In the genomic region with DNA sequence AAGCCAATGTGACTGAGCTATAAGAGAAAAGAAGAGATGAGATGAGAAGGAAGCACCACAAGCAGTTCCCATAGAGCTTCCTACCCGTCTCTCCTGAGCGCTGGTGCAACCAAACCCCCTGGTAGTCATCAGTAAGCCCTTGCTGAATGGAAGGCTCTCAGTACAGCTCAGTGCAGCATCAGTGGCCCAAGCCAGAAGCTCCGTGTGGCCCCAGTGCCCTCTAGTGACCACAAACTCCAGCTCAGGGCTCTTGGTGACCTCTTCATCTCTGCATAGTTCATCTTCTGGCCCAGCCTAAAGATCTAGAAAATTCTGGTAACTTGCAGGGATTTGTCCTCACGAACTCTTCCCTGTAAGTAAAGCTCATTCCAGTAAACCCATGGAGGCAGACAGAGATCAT, we compare ENCODE assay signal across 9 mouse cellular contexts.
DNase-seq lines count a peak whose midpoint lies in the region; ATAC-seq and TF ChIP-seq lines count a peak whose summit lies in the region.
"Had no signal": no experiment of that assay in that cellular context is flagged by ENCODE, and none has a peak within 500 bp of the region (broad histone marks: within the 10 kb centered on the region; RNA-seq: fewer than 3 reads in every experiment).

No protein-coding gene starts in this region.

- H3K27ac ChIP-seq in hindbrain, embryonic 16.5 days (ENCODE audit: low read depth, low read length) = no peak overlapping the region
- H3K27ac ChIP-seq in hindbrain, embryonic 13.5 days = no peak overlapping the region
- H3K27ac ChIP-seq in embryonic fibroblast, embryonic 13.5 days (ENCODE audit: insufficient read depth, low read length) = no peak overlapping the region
- H3K27ac ChIP-seq in stomach, postnatal 0 days (replicated peaks) = no peak overlapping the region
- H3K27ac ChIP-seq: midbrain, embryonic 12.5 days had no signal

- no peaks in the 10 kb centered on the region for H3K9me3 ChIP-seq in hindbrain, embryonic 16.5 days (ENCODE audit: control insufficient read depth, low read length)
- no peaks in the 10 kb centered on the region for H3K9me3 ChIP-seq in hindbrain, embryonic 13.5 days
- no peaks in the 10 kb centered on the region for H3K9me3 ChIP-seq in stomach, postnatal 0 days (ENCODE audit: control insufficient read depth, low read length)
- H3K9me3 ChIP-seq: midbrain, embryonic 12.5 days had no signal

- no peaks in the 10 kb centered on the region for H3K4me1 ChIP-seq in hindbrain, embryonic 16.5 days (ENCODE audit: control insufficient read depth, insufficient read depth, low read depth, low read length)
- H3K4me1 ChIP-seq in hindbrain, embryonic 13.5 days (replicated peaks) = peaks cover 12% of the 10 kb centered on the region
- H3K4me1 ChIP-seq in embryonic fibroblast, embryonic 13.5 days (ENCODE audit: control insufficient read depth, insufficient read depth, low read length) = no peaks in the 10 kb centered on the region
- peaks cover 9% of the 10 kb centered on the region for H3K4me1 ChIP-seq in stomach, postnatal 0 days (replicated peaks; ENCODE audit: control insufficient read depth, insufficient read depth)

- ATAC-seq in hindbrain, embryonic 16.5 days = 0 out of 2 replicates have a peak, but pooled peaks have one; percentile 34
- ATAC-seq in hindbrain, embryonic 13.5 days (ENCODE audit: low FRiP score) = no peak
- peak; percentile 60 for ATAC-seq in stomach, postnatal 0 days (ENCODE audit: low FRiP score, low TSS enrichment)

- no peak overlapping the region for H3K9ac ChIP-seq in hindbrain, embryonic 16.5 days (ENCODE audit: low read depth, low read length)
- H3K9ac ChIP-seq in hindbrain, embryonic 13.5 days = no peak overlapping the region
- H3K9ac ChIP-seq in stomach, postnatal 0 days (ENCODE audit: low read length) = no peak overlapping the region
- H3K9ac ChIP-seq: midbrain, embryonic 12.5 days had no signal

- no peaks in the 10 kb centered on the region for H3K27me3 ChIP-seq in hindbrain, embryonic 16.5 days (replicated peaks; ENCODE audit: control insufficient read depth, insufficient read depth, low read length)
- H3K27me3 ChIP-seq in hindbrain, embryonic 13.5 days = no peaks in the 10 kb centered on the region
- no peaks in the 10 kb centered on the region for H3K27me3 ChIP-seq in stomach, postnatal 0 days (ENCODE audit: control insufficient read depth, insufficient read depth, low read length)
- H3K27me3 ChIP-seq: midbrain, embryonic 12.5 days had no signal

- H3K36me3 ChIP-seq in hindbrain, embryonic 16.5 days (ENCODE audit: control insufficient read depth, insufficient read depth, low read length) = no peaks in the 10 kb centered on the region
- no peaks in the 10 kb centered on the region for H3K36me3 ChIP-seq in hindbrain, embryonic 13.5 days
- H3K36me3 ChIP-seq in stomach, postnatal 0 days (ENCODE audit: control insufficient read depth, insufficient read depth, low read length) = no peaks in the 10 kb centered on the region
- H3K36me3 ChIP-seq: midbrain, embryonic 12.5 days had no signal

- H3K4me2 ChIP-seq in hindbrain, embryonic 16.5 days (ENCODE audit: low read length) = no peak overlapping the region
- no peak overlapping the region for H3K4me2 ChIP-seq in hindbrain, embryonic 13.5 days
- H3K4me2 ChIP-seq in stomach, postnatal 0 days (replicated peaks; ENCODE audit: low read depth) = no peak overlapping the region
- H3K4me2 ChIP-seq: midbrain, embryonic 12.5 days had no signal

- peak; percentile 49 for DNase-seq in CD4-positive helper T cell, adult 2 months (ENCODE audit: low read depth, low spot score)
- DNase-seq in adrenal gland, postnatal 36 days = peak; percentile 66 to 77
- peak; percentile 77 for DNase-seq in kidney, postnatal 14 days
- DNase-seq in lung, postnatal 4 days = peak; percentile 67 to 73
- DNase-seq in stomach, postnatal 0 days (ENCODE audit: low spot score) = peak; percentile 59

- no peak for TF ChIP-seq EP300 in stomach, postnatal 0 days (optimal IDR thresholded peaks at IDR 0.05)

- H3K4me3 ChIP-seq in hindbrain, embryonic 16.5 days (ENCODE audit: low read length) = no peak overlapping the region
- no peak overlapping the region for H3K4me3 ChIP-seq in hindbrain, embryonic 13.5 days
- H3K4me3 ChIP-seq in embryonic fibroblast, embryonic 13.5 days (ENCODE audit: insufficient read depth, low read length) = no peak overlapping the region
- H3K4me3 ChIP-seq in stomach, postnatal 0 days (ENCODE audit: low read depth, low read length) = no peak overlapping the region
- H3K4me3 ChIP-seq: midbrain, embryonic 12.5 days had no signal

- TF ChIP-seq POLR2A in embryonic fibroblast, embryonic 13.5 days (IDR thresholded peaks at IDR 0.05; ENCODE audit: low read depth, low read length) = no peak

- WGBS in hindbrain, embryonic 16.5 days = 41% methylated on average over 4 of the region's 4 CpGs
- WGBS in hindbrain, embryonic 13.5 days = 47% methylated on average over 4 of the region's 4 CpGs
- WGBS in stomach, postnatal 0 days = 74% methylated on average over 4 of the region's 4 CpGs

- TF ChIP-seq CTCF in embryonic fibroblast, embryonic 13.5 days (IDR thresholded peaks at IDR 0.05; ENCODE audit: borderline replicate concordance, insufficient read depth, low read length) = peak; percentile 52
- TF ChIP-seq CTCF in stomach, postnatal 0 days (IDR thresholded peaks at IDR 0.05; ENCODE audit: low read depth) = peak; percentile 78
